Mouse (Mus musculus): ENCODE results near the gene Prpf18.

DNA sequence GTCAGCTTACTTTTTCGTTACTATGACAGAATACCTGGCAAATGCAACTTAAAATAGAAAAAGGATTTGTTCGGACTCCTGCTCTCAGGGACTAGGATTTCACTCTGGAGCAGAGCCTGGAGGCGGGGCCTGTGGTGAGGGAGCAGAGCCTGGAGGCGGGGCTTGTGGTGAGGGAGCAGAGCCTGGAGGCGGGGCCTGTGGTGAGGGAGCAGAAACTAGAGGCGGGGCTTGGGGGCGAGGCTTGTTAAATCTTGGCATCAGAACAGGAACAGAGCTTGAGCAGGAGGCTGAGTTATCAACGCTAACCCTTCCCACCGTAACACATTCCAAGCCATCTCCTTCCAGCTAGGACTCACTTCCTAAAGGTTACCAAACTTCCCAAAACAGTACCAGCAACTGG lies 58.5 kb downstream of the Prpf18 start:
- TF ChIP-seq CTCF (IDR thresholded peaks at IDR 0.05; ENCODE audit: low read depth) (no peak), EP300 (optimal IDR thresholded peaks at IDR 0.05) (no peak)
